Mouse (Mus musculus): ENCODE results near the gene Mgat5.

Gene Mgat5

DNA sequence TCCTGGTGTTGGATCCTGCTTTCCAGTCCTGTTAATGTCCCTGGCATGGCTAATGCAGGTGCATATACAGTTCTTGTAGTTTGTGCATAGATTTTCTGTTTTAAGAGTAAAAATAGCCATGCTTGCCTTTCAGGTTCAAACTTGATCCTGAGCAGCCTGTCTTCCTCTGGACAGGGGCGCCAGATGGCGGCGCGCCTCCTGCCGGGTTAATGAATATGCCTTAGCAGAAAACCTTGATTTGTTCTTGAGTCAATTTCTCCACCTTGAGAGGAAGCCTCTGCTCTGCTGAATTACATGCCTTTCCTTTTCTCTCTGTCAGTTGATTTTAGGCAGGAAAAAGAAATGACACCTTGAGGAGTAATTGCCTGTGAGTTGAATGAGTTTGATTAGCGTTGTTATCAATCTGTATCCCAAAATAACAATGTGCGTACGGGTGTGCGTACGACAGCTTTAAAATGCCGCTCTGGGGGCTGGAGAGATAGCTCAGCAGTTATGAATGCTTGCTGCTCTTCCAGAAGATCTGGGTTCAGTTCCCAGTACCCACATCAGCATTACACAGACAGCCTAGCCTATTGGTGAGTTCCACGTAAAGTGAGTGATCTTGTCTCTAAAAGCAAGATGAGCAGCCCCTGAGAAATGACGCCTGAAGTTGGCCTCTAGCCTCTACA, 57.5 kb downstream of the Mgat5 start:
- no peak for DNase-seq

DNA sequence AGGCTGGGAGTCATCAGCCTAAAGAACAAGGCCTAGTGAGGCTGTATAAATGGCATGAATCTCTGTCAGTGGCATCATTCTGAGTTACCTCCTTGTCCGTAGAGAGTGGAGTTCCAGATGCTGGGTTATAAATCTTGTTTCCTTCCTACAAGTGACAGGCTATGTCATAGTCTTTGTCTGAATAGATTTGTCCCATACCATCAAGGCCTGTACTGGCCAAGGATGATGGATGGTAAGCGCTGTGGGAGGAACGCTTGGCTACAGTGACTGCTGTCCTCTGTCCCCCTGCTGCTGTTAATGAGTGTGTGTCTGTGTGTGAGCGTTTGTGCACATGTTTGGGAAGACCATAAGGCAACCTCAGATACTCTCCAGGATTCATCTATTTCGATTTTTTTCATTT, 63.2 kb downstream of the Mgat5 start:
- no peak for DNase-seq

DNA sequence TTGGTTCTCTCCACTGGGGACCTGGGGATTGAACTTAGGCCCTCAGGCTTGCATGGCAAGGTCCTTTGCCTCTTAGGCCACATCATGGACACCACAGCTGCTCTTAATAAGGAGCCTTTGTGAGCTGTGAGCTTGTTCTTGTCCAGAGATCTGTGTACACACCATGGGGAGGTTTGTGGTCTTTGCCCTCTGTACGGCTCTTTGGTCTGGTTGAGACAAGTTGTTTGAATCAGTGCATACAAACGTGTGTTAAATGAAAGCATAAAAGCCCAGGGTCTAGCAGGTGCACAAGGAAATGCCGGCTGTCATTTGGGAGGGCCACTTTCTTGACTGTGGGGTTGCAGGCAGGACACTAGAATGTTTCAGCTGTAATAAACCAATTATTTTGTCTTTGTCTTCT, 64.5 kb downstream of the Mgat5 start:
- DNase-seq, result no peak

DNA sequence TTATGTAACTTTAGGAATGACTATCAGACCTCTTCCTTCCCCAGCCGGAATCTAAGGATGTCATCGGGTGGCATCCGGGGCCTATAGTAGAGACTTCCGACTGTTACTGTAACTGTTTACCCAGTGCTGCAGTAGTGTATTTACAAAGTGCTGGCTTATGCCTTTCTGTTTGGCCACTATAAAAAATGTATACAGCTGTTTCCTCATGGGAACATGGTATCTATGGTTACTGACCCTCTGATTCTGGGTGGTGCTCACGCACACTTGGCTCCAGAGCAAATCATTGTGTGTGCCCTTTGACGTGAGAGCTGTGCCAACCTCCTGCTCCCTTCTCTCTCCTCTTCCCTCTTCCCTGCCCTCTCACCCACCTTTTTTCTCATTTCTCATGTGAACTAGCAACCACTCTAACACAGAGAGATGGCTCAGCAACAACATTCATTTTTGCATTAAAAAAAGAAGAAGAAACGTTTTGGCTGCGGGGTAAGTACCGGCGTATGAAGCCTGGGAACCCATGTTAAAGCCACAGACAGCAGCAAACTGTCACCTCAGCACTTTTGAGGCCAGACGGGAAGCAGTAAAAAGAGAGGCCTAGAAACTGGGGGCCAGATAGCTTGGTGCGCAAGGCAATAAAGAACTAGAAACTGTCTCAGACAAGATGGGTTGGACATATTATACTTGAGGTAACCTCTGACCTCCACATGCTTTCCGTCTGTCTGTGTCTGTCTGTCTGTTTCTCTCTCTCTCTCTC, 65.6 kb downstream of the Mgat5 start:
- no peak for DNase-seq

DNA sequence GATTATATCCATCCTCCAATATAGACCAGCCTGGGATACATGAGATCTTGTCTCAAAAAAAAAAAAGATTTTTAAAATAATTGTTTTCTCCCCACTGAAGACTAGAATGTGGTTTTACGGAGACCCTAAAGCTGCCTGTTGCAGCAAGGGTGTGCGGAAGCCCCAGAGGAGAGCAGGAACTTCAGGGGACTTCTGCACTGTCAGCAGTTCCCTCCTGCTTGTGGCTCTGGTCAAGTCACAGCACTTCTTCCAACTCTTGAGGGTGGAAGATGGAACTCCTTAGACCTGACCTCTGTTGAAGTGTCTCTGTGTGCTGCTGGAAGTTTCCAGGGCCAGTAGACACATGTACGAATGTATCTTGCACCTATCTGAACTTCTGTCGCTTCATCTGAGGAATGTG, 66.3 kb downstream of the Mgat5 start:
- no peak for DNase-seq

DNA sequence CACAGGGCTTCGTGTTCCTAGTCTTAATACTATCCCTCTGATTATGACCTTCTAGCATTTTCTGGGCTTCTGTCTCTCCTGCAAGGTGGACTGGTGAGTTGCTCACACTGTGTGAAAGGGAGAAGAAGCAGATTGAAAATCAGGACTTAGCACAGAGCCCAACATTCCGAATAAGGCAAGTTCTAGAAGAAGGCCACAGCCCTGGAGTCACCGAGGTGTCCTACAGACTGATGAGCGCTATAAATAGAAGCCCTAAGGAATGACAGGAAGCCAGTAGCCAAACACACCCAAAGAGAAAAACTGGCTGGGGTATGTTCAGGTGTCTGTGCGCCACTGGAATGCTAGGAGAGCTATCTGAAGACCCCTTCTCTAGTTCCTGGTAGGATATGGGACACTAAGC, 68.5 kb downstream of the Mgat5 start:
- DNase-seq, result no peak

DNA sequence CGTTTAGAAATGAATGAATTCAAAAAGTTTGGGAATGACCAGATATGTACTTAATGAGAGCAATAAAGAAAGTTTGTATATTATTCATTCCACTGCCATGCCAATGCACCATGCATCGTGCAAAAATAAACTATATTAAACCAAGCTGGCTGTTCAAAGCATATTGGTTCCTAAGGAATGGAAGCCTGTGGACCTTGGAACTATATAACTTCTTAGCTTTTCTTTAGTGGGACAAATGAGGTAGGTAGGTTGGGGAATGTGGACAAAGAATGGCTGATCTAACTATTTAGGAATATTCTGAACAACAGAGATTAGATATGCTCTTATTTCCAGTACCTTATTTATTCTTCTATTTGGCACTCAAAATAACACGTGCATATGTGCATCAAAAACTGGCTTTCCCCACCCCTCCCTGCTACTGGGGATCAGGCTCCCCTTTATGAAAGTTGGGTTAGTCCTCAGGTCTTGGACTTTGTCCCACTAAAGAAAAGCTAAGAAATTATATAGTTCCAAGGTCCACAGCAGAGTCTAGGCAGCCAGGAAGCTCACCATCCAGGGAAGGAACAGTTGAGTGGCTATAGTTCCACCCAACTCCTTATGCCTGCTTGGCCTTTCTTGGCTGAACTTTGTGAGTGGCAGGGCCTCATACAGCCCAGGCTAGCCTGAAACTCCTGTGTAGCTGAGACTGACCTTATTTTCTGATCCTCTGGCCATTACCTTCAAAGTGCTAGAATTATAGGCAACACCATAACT, 70.9 kb downstream of the Mgat5 start:
- no peak for DNase-seq

DNA sequence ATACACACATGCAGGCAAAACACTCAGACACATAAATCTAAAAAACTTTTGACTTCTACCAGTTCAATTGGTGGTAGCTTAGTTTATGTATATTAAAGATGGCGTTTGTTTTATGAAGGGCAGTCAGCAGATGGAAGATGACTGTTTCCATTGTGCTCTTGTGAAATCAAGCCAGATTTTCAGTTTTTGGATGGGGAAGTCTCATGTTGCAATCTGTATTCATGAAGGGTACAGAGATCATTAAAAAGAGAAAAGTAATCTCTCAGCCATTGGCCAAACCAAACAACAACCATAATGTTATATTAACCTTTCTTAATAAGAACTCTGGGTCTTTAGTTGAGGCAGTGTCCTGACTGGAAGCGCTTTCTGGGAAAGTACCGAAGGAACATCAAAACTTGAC, 73.3 kb downstream of the Mgat5 start:
- DNase-seq, result no peak

DNA sequence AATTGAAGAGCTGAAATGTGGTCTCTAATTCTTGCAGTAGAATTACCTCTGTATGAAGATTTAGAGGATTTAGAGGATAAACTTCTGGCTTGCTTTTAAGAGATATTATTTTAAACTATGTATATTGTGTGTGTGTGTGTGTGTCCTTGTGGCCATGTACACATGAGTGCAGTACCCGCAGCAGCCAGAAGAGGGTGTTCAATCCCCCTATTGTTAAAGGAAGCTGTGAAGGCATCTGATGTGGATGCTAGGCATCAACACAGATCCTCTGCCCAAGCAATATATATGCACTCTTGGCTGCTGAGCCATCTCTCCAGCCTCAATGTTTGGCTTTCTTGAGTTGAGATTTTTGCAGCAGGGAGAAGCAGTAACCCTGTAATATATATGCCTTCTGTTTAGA, 75.4 kb downstream of the Mgat5 start:
- no peak for DNase-seq

DNA sequence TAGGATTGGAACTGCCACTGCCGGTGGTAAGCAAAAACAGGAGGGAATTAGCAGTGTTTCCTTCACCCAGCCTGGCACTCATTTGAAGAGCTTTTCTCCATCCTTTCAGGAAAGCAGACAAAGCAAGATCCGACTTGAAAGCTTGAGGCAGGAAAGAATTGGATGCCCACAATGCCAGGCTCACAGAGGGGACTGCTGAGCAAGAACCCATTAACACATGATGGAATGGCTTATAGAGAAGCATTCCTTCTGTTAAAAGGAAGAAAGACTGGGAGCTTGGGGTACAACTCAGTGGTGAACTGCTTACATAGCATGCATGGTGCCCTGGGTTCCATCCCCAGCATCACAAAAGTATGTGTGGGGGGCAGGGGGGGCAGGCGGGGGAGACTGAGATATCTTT, 80.2 kb downstream of the Mgat5 start:
- DNase-seq, result no peak

DNA sequence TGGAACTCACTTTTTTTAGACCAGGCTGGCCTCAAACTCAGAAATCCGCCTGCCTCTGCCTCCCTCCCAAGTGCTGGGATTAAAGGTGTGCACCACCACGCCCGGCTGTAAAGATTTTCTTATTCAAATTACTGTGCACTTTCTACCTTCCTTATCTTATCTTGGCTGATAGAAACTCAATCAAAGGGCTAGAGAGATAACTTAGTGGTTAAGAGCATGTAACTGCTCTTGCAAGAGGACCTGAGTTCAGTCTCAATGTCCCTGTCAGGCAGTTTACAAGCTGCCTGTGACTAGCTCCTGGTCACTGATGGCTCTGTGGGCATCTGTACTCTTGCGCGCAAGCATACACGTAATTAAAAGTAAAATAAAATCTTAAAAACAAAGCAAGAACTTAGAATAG, 82.7 kb downstream of the Mgat5 start:
- no peak for DNase-seq

DNA sequence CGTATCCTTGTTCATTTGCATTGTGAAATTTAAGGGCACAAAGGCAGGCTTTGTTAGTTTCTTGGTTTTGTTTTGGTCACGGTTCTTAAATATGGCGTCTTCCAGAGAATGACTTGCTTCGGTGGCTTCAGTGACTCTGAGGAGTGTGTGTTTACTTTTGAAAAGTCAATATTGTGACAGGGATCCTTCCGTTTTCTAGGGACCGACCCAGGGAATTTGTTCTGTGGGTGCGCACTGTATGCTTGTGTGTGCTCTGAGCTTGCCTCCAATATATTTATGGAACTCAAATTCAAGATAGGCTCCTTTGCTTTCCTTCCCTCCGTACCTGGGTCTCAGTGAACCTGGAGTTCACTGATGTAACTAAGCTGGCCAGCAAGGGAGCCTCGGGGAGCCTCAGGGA, 86.1 kb downstream of the Mgat5 start:
- no peak for DNase-seq

DNA sequence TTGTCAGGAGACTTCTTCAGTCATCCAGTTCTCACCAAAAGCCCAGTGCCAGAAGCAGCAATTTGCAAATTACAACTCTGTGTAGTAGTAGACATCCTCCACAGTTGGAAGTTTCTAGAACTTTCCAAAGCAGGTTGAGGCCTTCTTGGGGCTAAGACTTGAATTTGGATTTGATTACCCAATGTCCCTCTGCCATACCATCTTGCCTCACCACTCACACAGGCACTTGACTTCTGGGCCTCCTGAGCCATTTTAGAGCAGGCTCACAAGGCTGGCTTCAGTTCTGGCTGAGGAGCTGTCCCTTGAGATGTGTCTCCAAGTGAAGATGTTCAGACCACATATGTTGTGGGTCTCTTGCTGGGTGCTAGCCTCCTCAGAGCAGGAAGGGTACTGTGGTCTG, 86.9 kb downstream of the Mgat5 start:
- no peak for DNase-seq

DNA sequence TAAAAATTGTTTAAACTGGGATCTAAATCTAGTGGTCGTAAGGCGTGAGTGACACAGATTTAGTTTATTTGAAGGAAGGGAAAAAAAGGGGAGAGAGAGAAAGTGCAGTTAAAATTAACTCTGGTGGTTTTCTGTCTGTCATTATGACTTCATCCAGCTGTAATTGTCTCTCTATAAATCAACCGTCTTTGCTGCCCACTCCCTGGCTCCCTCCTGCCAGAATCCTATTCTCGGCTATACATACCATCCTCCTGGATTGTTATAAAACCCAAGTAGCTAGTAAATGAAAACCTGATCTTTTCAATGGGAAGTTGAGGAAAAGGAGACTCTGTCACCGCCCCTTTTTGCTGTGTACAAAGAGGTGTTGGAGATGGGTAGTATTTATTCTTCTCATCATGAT, 88.5 kb downstream of the Mgat5 start:
- no peak for DNase-seq

DNA sequence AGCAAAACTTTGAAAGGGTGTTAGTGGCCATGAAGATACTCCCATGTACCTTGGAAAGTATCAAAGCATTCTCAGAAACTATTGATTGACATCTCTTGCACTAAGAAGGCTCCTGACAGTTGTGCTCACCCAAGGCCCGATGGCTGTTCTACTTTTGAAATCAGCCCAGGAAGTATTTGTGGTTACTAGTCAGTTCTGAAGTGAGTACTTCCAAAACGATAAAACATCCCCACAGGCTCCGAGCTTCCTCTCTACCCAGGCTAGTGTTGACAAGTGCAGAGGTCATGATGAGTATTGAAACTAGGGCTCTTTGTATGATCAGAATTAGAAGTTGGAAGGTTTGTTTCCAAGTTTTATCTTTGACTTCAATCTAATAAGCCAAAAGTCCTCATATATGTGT, 92.0 kb downstream of the Mgat5 start:
- DNase-seq, result no peak

DNA sequence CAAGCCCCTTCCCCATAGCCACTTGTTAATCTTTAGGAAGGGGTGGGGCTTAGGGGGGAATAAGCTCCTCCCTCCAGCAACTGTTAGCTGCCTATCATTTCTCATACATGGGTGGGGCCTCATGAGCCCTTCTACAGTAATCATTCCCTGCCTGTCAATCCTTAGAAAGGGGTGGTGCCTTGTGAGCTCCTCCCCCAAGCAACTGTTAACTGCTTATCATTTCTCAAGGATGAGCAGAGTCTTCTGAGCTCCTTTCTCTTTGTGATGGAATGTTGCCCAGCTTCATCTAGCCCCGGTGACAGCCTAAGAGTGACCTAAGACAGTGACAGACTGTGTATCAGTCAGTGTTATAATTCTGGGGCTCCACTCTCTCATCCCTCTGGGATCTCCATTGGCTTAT, 95.0 kb downstream of the Mgat5 start:
- no peak for DNase-seq

DNA sequence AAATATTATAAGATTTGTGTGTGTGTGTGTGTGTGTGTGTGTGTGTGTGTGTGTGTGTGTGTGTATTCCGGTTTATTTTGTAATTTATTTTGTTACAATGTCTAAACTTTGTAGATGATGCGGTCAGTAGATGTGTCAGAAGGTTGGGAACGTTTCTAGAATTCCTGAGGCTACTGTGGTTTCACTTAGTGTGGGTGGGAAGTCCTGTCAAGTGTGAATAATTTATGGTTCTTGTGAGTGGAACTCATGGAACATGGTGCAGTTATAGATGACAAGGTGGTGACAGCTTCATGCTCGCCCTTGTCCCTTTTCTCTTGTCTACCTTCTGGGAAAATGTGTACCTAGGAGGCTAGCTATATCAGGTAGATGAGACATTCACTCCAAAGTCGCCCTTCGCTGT, 96.2 kb downstream of the Mgat5 start:
- DNase-seq, result no peak

DNA sequence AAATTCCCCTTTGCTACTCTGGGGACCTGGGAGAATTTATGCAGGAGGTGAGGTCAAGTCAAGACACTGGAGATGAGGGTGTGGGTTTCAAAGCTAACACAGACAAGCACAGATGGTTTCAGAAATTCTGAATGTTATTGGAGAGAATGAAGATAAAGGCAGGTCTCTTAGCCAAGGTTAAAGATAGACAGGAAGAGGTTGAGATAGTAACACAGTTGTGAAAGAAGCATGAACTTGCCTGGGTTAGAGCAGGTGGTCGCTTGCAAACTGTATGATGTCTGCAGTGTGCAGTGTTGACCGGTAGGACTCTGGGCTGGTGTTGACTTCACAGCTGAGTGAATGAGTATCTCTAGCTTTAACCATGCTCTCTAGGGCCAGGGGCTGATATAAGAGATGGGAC, 97.8 kb downstream of the Mgat5 start:
- DNase-seq, result no peak

DNA sequence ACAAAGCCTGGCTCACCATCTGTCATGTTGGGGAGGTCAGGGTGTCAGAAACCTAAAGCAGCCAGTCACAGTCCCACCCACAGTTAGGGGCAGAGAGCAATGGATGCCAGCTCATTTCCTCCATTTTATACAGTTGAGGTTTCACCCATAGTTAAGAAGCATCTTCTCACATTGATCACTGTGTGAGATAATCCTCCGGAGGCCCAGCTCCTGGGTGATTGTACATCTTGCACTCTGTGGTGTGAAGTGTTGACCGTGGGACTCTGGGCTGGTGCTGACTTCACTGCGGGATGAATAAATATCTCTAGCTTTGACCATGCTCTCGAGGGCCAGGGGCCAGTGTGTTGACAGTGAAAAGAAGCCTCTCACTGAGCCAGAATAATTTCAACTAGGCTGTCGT, 99.0 kb downstream of the Mgat5 start:
- DNase-seq, result no peak

DNA sequence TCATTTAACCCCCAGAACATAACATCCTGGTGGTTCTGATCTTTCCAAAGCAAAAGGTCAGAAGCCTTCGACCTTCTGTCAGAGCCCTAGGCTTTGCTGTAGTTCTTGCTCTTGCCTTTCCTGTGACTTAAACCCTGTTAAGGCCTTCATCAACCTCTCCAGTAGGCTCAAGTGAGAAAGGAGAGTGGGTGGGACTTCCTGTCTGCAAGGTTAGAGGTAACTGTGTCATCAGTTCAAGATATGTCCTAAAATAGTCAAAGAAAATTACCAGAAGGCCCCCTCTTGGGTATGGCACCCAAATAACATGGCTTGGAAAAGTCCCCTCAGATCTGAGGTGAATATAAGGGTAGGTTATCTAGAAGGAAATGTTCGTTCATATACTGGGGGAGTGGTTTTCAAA, 99.5 kb downstream of the Mgat5 start:
- no peak for DNase-seq

DNA sequence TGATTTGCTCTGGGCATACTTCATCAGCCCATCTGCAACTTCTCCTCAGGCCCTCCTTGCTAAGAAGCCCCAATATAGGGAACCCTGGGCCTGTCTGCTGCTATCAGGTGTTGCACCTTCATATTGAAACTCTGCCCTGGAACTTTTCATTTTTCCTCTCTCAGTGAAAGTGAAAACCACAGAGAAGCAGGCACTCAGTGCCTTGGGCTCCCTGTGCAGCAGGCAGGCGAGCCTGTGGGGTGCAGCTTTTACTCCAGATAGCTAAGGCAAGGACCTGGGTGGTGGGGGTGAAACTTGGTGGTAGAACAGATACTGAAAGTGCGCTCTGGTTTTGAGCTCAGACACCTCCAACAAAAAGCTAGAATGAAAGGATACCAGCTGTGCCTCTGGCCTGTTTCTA, 100.8 kb downstream of the Mgat5 start:
- DNase-seq, result no peak

DNA sequence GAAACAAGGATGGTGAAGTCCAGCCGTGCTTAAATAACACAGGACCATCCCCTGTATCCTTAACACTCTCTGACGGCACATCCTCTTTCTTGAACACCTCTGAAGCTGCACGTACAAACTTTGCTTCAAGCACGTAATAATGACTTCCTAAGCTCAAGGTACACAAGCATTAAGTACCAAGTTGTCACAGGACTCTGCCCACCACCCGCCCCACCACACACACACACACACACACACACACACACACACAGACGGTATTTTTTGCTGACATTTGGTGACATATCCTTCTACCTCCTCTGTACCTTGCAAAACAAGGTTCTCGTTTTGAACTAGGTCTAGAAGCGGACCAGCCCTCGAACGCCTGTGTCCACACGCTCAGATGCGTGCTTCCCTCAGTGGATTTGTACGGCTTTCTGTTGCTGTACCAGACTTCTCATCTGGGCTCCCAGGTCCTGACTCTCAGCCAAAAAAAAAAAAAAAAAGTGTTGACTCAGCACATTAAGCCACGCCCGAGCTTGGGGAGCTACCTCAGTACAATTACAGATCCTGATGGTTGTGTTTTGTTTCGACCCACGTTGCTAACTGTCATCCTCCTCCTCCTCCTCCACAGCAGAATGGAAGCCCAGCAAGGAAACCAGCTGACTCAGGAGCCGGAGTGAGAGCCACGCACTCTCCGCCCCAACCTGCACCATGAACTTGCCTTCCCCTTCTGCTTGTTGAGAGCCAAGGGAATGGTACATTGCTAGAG, 101.4 kb downstream of the Mgat5 start:
- DNase-seq, result no peak

DNA sequence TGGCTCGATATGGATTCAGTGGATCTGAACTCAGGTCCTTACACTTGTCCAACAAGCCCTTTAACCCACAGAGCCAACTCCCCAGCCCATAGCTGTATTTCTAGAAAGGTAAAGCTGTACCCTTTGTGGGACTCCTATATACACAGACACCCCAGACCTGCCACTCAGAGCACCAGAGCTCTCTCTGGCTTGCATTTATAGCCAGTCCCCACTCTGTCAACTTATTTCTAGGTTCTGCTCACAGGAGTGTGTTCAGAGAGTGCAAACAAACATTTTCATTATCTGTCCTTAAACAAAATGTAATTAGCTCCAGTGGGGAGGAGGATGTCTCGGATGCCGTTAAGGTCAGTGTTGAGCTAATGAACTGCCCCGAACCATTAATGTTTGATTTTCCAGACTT, 102.5 kb downstream of the Mgat5 start:
- DNase-seq, result no peak

Data from retina, postnatal 1 day (tissue).